Mouse (Mus musculus): ENCODE results near the gene Pms2. TPM values are rescaled to one million over a fixed set of nuclear protein-coding genes. Genes with fewer than 3 reads are reported as not detected.

Gene Pms2
- polyA plus RNA-seq, 1 experiment = 2.5 TPM

- Histone ChIP-seq H3K79me2 (ENCODE audit: control insufficient read depth, insufficient read depth) (no peaks in the 10 kb centered on the region), H3K4me2 (ENCODE audit: low read depth) (no peak overlapping the region), H3K36me3 (ENCODE audit: control insufficient read depth, insufficient read depth) (no peaks in the 10 kb centered on the region), H3K4me3 (no peak overlapping the region), H3ac (ENCODE audit: control insufficient read depth, insufficient read length) (no peak overlapping the region), H3K27me3 (ENCODE audit: control insufficient read depth, insufficient read depth, insufficient read length) (peaks cover 3% of the 10 kb centered on the region)
- TF ChIP-seq POLR2A (IDR thresholded peaks at IDR 0.05; ENCODE audit: insufficient read length, low read depth) = no peak
- TF ChIP-seq REST (IDR thresholded peaks at IDR 0.05; ENCODE audit: insufficient read depth, insufficient read length) = no peak
- no peak for TF ChIP-seq MYOG (IDR thresholded peaks at IDR 0.05; ENCODE audit: control insufficient read depth in 1 of 3, insufficient read depth in 1 of 3, insufficient read length in 2 of 3, low read depth in 2 of 3)
- TF ChIP-seq E2F4 (IDR thresholded peaks at IDR 0.05; ENCODE audit: insufficient read depth) = no peak
- no peak for TF ChIP-seq TCF3 (IDR thresholded peaks at IDR 0.05; ENCODE audit: insufficient read length, low read depth)
- TF ChIP-seq USF1 (IDR thresholded peaks at IDR 0.05; ENCODE audit: low read depth) = no peak
- no peak for TF ChIP-seq MAX (IDR thresholded peaks at IDR 0.05; ENCODE audit: low read depth)
- no peak for TF ChIP-seq SRF (IDR thresholded peaks at IDR 0.05; ENCODE audit: control insufficient read depth, insufficient read length, low read depth)
Observed at GRCm38 (mm10) chr5:143976726-143977431, 67.1 kb downstream of the Pms2 start.

GRCm38 (mm10) chr5:143980858-143981257 lies 71.1 kb downstream of the Pms2 start:
- Histone ChIP-seq H3K4me3 (no peak overlapping the region), H3K79me2 (ENCODE audit: control insufficient read depth, insufficient read depth) (no peaks in the 10 kb centered on the region), H3K4me2 (ENCODE audit: low read depth) (no peak overlapping the region), H3K27me3 (ENCODE audit: control insufficient read depth, insufficient read depth, insufficient read length) (peaks cover 3% of the 10 kb centered on the region), H3K36me3 (ENCODE audit: control insufficient read depth, insufficient read depth) (peaks cover 9% of the 10 kb centered on the region), H3ac (ENCODE audit: control insufficient read depth, insufficient read length) (no peak overlapping the region)
- no peak for TF ChIP-seq TCF12 (IDR thresholded peaks at IDR 0.05; ENCODE audit: insufficient read depth, poor library complexity, severe bottlenecking)
- TF ChIP-seq MYOG (IDR thresholded peaks at IDR 0.05; ENCODE audit: control insufficient read depth in 1 of 3, insufficient read depth in 1 of 3, insufficient read length in 2 of 3, low read depth in 2 of 3) = no peak
- no peak for TF ChIP-seq SRF (IDR thresholded peaks at IDR 0.05; ENCODE audit: control insufficient read depth, insufficient read length, low read depth)
- TF ChIP-seq CEBPB (IDR thresholded peaks at IDR 0.05; ENCODE audit: insufficient read depth, poor library complexity, severe bottlenecking) = no peak
- TF ChIP-seq TCF3 (IDR thresholded peaks at IDR 0.05; ENCODE audit: insufficient read length, low read depth) = no peak
- TF ChIP-seq USF1 (IDR thresholded peaks at IDR 0.05; ENCODE audit: low read depth) = no peak
- no peak for TF ChIP-seq MAX (IDR thresholded peaks at IDR 0.05; ENCODE audit: low read depth)

- Histone ChIP-seq H3K4me3 (no peak overlapping the region), H3K36me3 (ENCODE audit: control insufficient read depth, insufficient read depth) (peaks cover 18% of the 10 kb centered on the region), H3K27me3 (ENCODE audit: control insufficient read depth, insufficient read depth, insufficient read length) (peaks cover 3% of the 10 kb centered on the region), H3ac (ENCODE audit: control insufficient read depth, insufficient read length) (no peak overlapping the region), H3K4me2 (ENCODE audit: low read depth) (no peak overlapping the region), H3K79me2 (ENCODE audit: control insufficient read depth, insufficient read depth) (no peaks in the 10 kb centered on the region)
- TF ChIP-seq TCF3 (IDR thresholded peaks at IDR 0.05; ENCODE audit: insufficient read length, low read depth) = no peak
- TF ChIP-seq USF1 (IDR thresholded peaks at IDR 0.05; ENCODE audit: low read depth) = no peak
- TF ChIP-seq POLR2A (IDR thresholded peaks at IDR 0.05; ENCODE audit: insufficient read length, low read depth) = no peak
- TF ChIP-seq MYOG (IDR thresholded peaks at IDR 0.05; ENCODE audit: control insufficient read depth in 1 of 3, insufficient read depth in 1 of 3, insufficient read length in 2 of 3, low read depth in 2 of 3) = no peak
- TF ChIP-seq MYOD1 (IDR thresholded peaks at IDR 0.05; ENCODE audit: control insufficient read depth in 1 of 3, insufficient read length in 2 of 3, low read depth in 2 of 3) = no peak
- TF ChIP-seq MAX (IDR thresholded peaks at IDR 0.05; ENCODE audit: low read depth) = no peak
- TF ChIP-seq REST (IDR thresholded peaks at IDR 0.05; ENCODE audit: insufficient read depth, insufficient read length) = no peak
- no peak for TF ChIP-seq E2F4 (IDR thresholded peaks at IDR 0.05; ENCODE audit: insufficient read depth)
- TF ChIP-seq SRF (IDR thresholded peaks at IDR 0.05; ENCODE audit: control insufficient read depth, insufficient read length, low read depth) = no peak
- TF ChIP-seq CEBPB (IDR thresholded peaks at IDR 0.05; ENCODE audit: insufficient read depth, poor library complexity, severe bottlenecking) = no peak
- TF ChIP-seq TCF12 (IDR thresholded peaks at IDR 0.05; ENCODE audit: insufficient read depth, poor library complexity, severe bottlenecking) = no peak
- no peak for TF ChIP-seq POLR2AphosphoS2 (IDR thresholded peaks at IDR 0.05; ENCODE audit: insufficient read length, low read depth)
Observed at GRCm38 (mm10) chr5:143982361-143982760, 72.6 kb downstream of the Pms2 start.

Other genes starting within 250 kb of the Pms2 start
- 4.1 TPM for gene Usp42, start 177.7 kb upstream of the Pms2 start, polyA plus RNA-seq (2012; fragmentation: generic; extraction: Trizol)
- 17.0 TPM for gene Eif2ak1, start 92.2 kb upstream of the Pms2 start, polyA plus RNA-seq (2012; fragmentation: generic; extraction: Trizol)
- gene Ankrd61, start 12.3 kb upstream of the Pms2 start, polyA plus RNA-seq (2012; fragmentation: generic; extraction: Trizol) = 0.25 TPM
- 109 TPM for gene Aimp2, start 117 bp upstream of the Pms2 start, polyA plus RNA-seq (2012; fragmentation: generic; extraction: Trizol)
- gene Gm42421, start 18.2 kb downstream of the Pms2 start, polyA plus RNA-seq (2012; fragmentation: generic; extraction: Trizol) = 0.08 TPM
- not detected for gene Rsph10b, start 23.1 kb downstream of the Pms2 start, polyA plus RNA-seq (2012; fragmentation: generic; extraction: Trizol)
- 31.0 TPM for gene Ccz1, start 104.9 kb downstream of the Pms2 start, polyA plus RNA-seq (2012; fragmentation: generic; extraction: Trizol)
- gene Ocm, start 116.7 kb downstream of the Pms2 start, polyA plus RNA-seq (2012; fragmentation: generic; extraction: Trizol) = not detected
- gene Lmtk2, start 190.5 kb downstream of the Pms2 start, polyA plus RNA-seq (2012; fragmentation: generic; extraction: Trizol) = 4.7 TPM